Mouse (Mus musculus) liver, adult 2 months (tissue): Measurements from ENCODE around the gene Nkx2-3. TPM values are rescaled to one million over a fixed set of nuclear protein-coding genes. Genes with fewer than 3 reads are reported as not detected.
A peak's percentile ranks its signal among the peaks of the same experiment; 100 is the strongest.

Source experiments
- DNase-seq: peaks from one replicate; pipeline ENCODE4 v3.0.0-alpha.2; 2011; ENCODE audit warnings: low read depth, low spot score; ENCODE audit errors: extremely low read depth
- H3K27ac ChIP-seq: fragments of 200-500 bp; replicated peaks from 2 replicates; pipeline ENCODE4 v1.5.1; 2012; ENCODE audit warnings: low read depth, mild to moderate bottlenecking, control low read depth, inconsistent platforms, low read length; ENCODE audit not compliant: insufficient read depth
- H3K27me3 ChIP-seq: fragments of 200-500 bp; 2 replicates; pipeline ENCODE4 v1.6.1; 2012; ENCODE audit warnings: mild to moderate bottlenecking, moderate library complexity, low read length, inconsistent platforms; ENCODE audit not compliant: control insufficient read depth, insufficient read depth
- H3K36me3 ChIP-seq: fragments of 200-500 bp; 2 replicates; pipeline ENCODE4 v1.6.1; 2012; ENCODE audit warnings: low read length, inconsistent platforms; ENCODE audit not compliant: control insufficient read depth, insufficient read depth
- H3K4me1 ChIP-seq: fragments of 200-500 bp; 2 replicates; pipeline ENCODE4 v1.6.1; 2011; ENCODE audit warnings: low read length; ENCODE audit not compliant: control insufficient read depth, insufficient read depth
- H3K4me3 ChIP-seq: fragments of 200-500 bp; 2 replicates; pipeline ENCODE4 v1.5.1; 2011; ENCODE audit warnings: low read depth, mild to moderate bottlenecking, control low read depth, low read length, moderate library complexity; ENCODE audit not compliant: insufficient read depth
- H3K79me2 ChIP-seq: fragments of 200-500 bp; 2 replicates; pipeline ENCODE4 v1.6.1; 2012; ENCODE audit warnings: inconsistent platforms, mild to moderate bottlenecking, low read length, moderate library complexity; ENCODE audit not compliant: control insufficient read depth, insufficient read depth
- H3K9ac ChIP-seq: fragments of 200-500 bp; 2 replicates; pipeline ENCODE4 v1.6.1; 2012; ENCODE audit warnings: low read depth, mild to moderate bottlenecking, control low read depth, inconsistent platforms, low read length
- CTCF ChIP-seq: fragments of 200-500 bp; IDR thresholded peaks from 2 replicates; pipeline ENCODE4 v1.5.1; 2011; ENCODE audit warnings: low read depth, low read length, control low read depth
- POLR2A ChIP-seq: fragments of 200-500 bp; IDR thresholded peaks from 2 replicates; pipeline ENCODE4 v1.6.1; 2011; ENCODE audit warnings: low read length, control low read depth; ENCODE audit not compliant: insufficient read depth; ENCODE audit errors: extremely low read depth
- WGBS: fragments of 180-500 bp; shearing (Covaris S2); methylation state at CpG from one replicate; pipeline ENCODE4 v1.1.7; 2018; 5-methylcytosine and 5-hydroxymethylcytosine counted together
- polyA plus RNA-seq: library from polyadenylated mRNA; depleted of rRNA; stranded (reverse); fragments of >200 nt; gene quantifications from 2 replicates; pipeline ENCODE4 v1.2.3, GENCODE M21; 2012; rRNA removed
- total RNA-seq: library from RNA; depleted of rRNA; stranded (reverse); fragments of >200 nt; gene quantifications from 2 replicates; pipeline ENCODE4 v1.2.3, GENCODE M21; 2014; rRNA removed

Gene Nkx2-3
- total and polyA plus RNA-seq, 2 experiments: 0.05 TPM; not detected in 1

GRCm38 (mm10) chr19:43655735-43656492 lies 43.8 kb downstream of the Nkx2-3 start:
- TF ChIP-seq POLR2A (no peak), CTCF (peak; percentile 80)
- Histone ChIP-seq H3K36me3 (no peaks in the 10 kb centered on the region), H3K9ac (no peak overlapping the region), H3K4me3 (no peak overlapping the region), H3K79me2 (no peaks in the 10 kb centered on the region), H3K4me1 (no peaks in the 10 kb centered on the region), H3K27me3 (no peaks in the 10 kb centered on the region), H3K27ac (no peak overlapping the region)
- DNase-seq: peak; percentile 47
- WGBS: 47% methylated on average over 11 of the region's 11 CpGs

DNA sequence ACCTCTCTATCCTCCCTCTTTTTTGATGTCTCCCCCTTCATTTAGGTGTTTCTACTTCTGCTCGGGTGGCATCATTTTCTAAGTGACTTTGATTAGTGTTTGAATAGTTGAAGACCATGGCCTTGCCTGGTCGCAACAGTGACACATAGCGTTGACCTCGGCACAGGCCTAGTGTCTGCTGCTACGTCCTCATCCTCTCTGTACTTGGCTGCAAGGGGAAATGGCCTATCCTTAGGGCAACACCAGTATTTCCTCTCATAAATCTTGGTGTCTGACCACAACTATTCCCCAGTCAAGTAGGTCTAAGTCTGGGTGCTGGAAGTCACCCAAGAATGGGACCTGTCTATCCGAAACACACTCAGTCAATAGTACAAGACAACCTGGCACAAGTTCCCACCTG lies 47.5 kb downstream of the Nkx2-3 start:
- no peaks in the 10 kb centered on the region; the same call in none of the 2 replicates for H3K36me3 ChIP-seq
- H3K4me3 ChIP-seq: no peak overlapping the region
- no peak overlapping the region for H3K27ac ChIP-seq
- no peaks in the 10 kb centered on the region for H3K79me2 ChIP-seq
- 70% methylated on average over 6 of the region's 6 CpGs for WGBS
- TF ChIP-seq POLR2A (no peak), CTCF (no peak)
- H3K4me1 ChIP-seq: no peaks in the 10 kb centered on the region
- H3K9ac ChIP-seq: no peak overlapping the region
- H3K27me3 ChIP-seq: no peaks in the 10 kb centered on the region
- no peak for DNase-seq

- WGBS: 78% methylated on average over 9 of the region's 9 CpGs
- no peak for DNase-seq
- H3K4me1 ChIP-seq: no peaks in the 10 kb centered on the region
These were observed 48.6 kb downstream of the Nkx2-3 start for GRCm38 (mm10) chr19:43660774-43661173.

GRCm38 (mm10) chr19:43662176-43662967 lies 50.2 kb downstream of the Nkx2-3 start:
- Histone ChIP-seq H3K27ac (no peak overlapping the region), H3K79me2 (no peaks in the 10 kb centered on the region), H3K9ac (no peak overlapping the region), H3K4me1 (no peaks in the 10 kb centered on the region), H3K36me3 (no peaks in the 10 kb centered on the region; the same call in none of the 2 replicates), H3K4me3 (no peak overlapping the region), H3K27me3 (no peaks in the 10 kb centered on the region)
- TF ChIP-seq CTCF (peak; percentile 33; the same call in 1 of the 2 replicates), POLR2A (no peak)
- DNase-seq: no peak
- WGBS: 67% methylated on average over 19 of the region's 19 CpGs

More at GRCm38 (mm10) chr19:43660774-43661173, 48.6 kb downstream of the Nkx2-3 start:
- no peaks in the 10 kb centered on the region for H3K79me2 ChIP-seq
- TF ChIP-seq CTCF (no peak), POLR2A (no peak)
- no peaks in the 10 kb centered on the region; the same call in none of the 2 replicates for H3K36me3 ChIP-seq
- no peaks in the 10 kb centered on the region for H3K27me3 ChIP-seq
- no peak overlapping the region for H3K9ac ChIP-seq
- H3K27ac ChIP-seq: no peak overlapping the region
- no peak overlapping the region for H3K4me3 ChIP-seq

DNA sequence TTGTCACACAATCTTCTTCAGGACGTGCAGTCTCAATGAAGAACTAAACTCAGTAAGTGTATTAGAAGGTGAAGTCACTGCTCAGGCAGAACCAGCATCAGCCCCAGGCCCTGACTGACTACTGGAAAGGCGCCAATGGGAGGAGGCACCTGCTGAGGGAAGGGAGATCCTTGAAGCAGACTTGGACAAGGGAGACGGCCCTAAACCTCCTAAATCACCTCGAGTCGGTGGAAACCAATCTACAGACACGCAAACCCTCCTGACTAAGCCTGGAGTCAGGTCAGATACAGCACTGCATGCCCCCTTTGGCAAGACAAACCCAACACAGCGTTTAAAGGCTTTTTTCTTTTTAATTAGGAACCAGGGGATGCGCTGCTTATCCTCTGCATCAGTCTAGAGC lies 51.3 kb downstream of the Nkx2-3 start:
- Histone ChIP-seq H3K27ac (no peak overlapping the region), H3K36me3 (no peaks in the 10 kb centered on the region; the same call in none of the 2 replicates), H3K9ac (no peak overlapping the region), H3K4me3 (no peak overlapping the region), H3K4me1 (no peaks in the 10 kb centered on the region), H3K27me3 (no peaks in the 10 kb centered on the region), H3K79me2 (no peaks in the 10 kb centered on the region; the same call in 1 of the 2 replicates)
- no peak for DNase-seq
- TF ChIP-seq POLR2A (no peak), CTCF (no peak)
- WGBS: 81% methylated on average over 8 of the region's 8 CpGs

Other genes with a start within 250 kb of the Nkx2-3 start
- gene Hpse2, start 224.0 kb upstream of the Nkx2-3 start, total RNA-seq: not detected in 2 replicates
- gene Hpse2, start 224.0 kb upstream of the Nkx2-3 start, polyA plus RNA-seq: not detected in 2 replicates
- gene Cnnm1, start 171.9 kb upstream of the Nkx2-3 start, total RNA-seq: 0.18 and 0.20 TPM in 2 replicates
- gene Cnnm1, start 171.9 kb upstream of the Nkx2-3 start, polyA plus RNA-seq: 0.05 and 0.11 TPM in 2 replicates
- gene Got1, start 87.7 kb upstream of the Nkx2-3 start, total RNA-seq: 206 and 278 TPM in 2 replicates
- gene Got1, start 87.7 kb upstream of the Nkx2-3 start, polyA plus RNA-seq: 272 and 286 TPM in 2 replicates
- 18.2 and 20.5 TPM in 2 replicates for gene Slc25a28, start 62.6 kb downstream of the Nkx2-3 start, total RNA-seq
- 33.9 and 43.0 TPM in 2 replicates for gene Slc25a28, start 62.6 kb downstream of the Nkx2-3 start, polyA plus RNA-seq
- 1.5 TPM in 2 replicates for gene Entpd7, start 77.3 kb downstream of the Nkx2-3 start, total RNA-seq
- 2.0 TPM in 2 replicates for gene Entpd7, start 77.3 kb downstream of the Nkx2-3 start, polyA plus RNA-seq
- gene Cutc, start 140.7 kb downstream of the Nkx2-3 start, total RNA-seq: 17.0 and 17.8 TPM in 2 replicates
- gene Cutc, start 140.7 kb downstream of the Nkx2-3 start, polyA plus RNA-seq: 7.5 and 7.9 TPM in 2 replicates
- 9.2 and 10.2 TPM in 2 replicates for gene Cox15, start 140.7 kb downstream of the Nkx2-3 start, total RNA-seq
- gene Cox15, start 140.7 kb downstream of the Nkx2-3 start, polyA plus RNA-seq: 10.6 and 10.9 TPM in 2 replicates
- gene Abcc2, start 169.9 kb downstream of the Nkx2-3 start, total RNA-seq: 488 and 590 TPM in 2 replicates
- gene Abcc2, start 169.9 kb downstream of the Nkx2-3 start, polyA plus RNA-seq: 230 and 298 TPM in 2 replicates